Mouse (Mus musculus) heart, adult 2 months (tissue): ENCODE data around the gene Myf6.

Experiments
- CTCF ChIP-seq: fragments of 200-600 bp; IDR thresholded peaks from 2 replicates; pipeline ENCODE4 v1.8.1; 2022; ENCODE audit warnings: antibody characterized with exemption, mild to moderate bottlenecking, moderate library complexity
- POLR2A ChIP-seq: fragments of 200-500 bp; IDR thresholded peaks from 2 replicates; pipeline ENCODE4 v1.6.1; 2011; ENCODE audit warnings: mild to moderate bottlenecking, low read depth, low read length, control low read depth; ENCODE audit not compliant: insufficient read depth

- TF ChIP-seq POLR2A (no peak), CTCF (no peak)
These were observed 26.7 kb downstream of the Myf6 start for GRCm38 (mm10) chr10:107467819-107468218.
